Mouse (Mus musculus) testis, adult 10 weeks (tissue): ENCODE results near the gene Ankrd53. TPM values are rescaled to one million over a fixed set of nuclear protein-coding genes. Genes with fewer than 3 reads are reported as not detected.

Source experiments
- polyA plus RNA-seq: library from polyadenylated mRNA; stranded (reverse); fragments of 350-450 nt; fragmentation: Illumina TruSeq; extraction: RNeasy Lipid Tissue Mini Kit (QIAGEN cat#74804); gene quantifications from one replicate; pipeline ENCODE4 v1.2.3, GENCODE M21; 2014; ENCODE audit warnings: low read depth, low replicate concordance

Gene Ankrd53
- polyA plus RNA-seq, result 15.4 TPM

GRCm38 (mm10) chr6:83762344-83762743, at the start of gene Ankrd53:
Gene Ankrd53 (plus strand): TSS chr6:83762644.

DNA sequence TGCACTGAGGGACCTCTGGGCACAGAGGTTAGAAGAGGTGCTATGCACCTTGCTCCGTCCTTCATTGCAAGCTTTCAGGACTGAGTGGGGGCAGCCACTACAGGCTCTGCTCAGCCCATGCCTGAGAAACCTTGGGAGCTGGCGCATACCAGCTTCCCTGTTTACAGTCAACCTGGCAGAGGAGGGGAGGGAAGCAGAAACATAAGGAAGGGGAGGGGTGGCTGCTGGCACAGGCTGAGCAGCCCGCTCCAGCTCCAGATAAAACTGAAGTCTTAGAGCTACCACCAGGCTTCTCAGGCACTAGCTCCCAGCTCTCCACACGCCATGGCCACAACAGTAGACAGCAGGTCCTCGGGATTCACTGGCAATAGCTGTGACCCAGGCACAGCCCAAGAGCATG, 19.7 kb upstream of the Ankrd53 start, which contains the start of gene Atp6v1b1:
Atp6v1b1 (plus strand) TSS at position 230 of the 400 bp plus-strand sequence.

GRCm38 (mm10) chr6:83775638-83776293, 13.3 kb downstream of the Ankrd53 start, which contains the start of gene Tex261:
Gene Tex261 (minus strand): TSS chr6:83775813.

DNA sequence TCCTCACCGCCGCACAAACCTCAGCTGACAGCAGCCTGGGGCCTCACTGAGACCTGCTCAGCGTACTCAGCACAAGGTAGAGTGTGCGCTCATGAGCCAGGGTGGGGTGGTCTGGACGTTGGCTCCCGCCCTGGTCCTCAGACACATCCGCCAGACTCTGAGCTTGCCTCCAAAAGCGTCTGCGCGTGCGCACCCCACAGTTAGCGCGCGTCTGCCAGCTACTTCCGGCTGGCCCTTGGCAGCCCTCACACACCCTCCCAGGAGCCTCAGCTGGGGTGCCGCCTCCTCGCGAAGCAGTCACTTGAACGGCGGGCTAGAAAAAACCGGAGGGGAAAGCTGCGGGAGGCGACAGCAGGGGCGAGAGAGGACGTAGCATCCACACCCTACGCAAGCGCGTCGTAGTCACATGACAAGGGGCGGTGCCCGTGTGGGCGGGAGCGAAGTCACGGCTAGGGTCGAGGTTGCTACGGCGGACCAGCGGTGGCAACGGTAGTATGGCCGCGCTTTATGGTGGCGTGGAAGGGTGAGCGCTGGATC, 32.4 kb downstream of the Ankrd53 start, which contains the start of gene Nagk:
Nagk (plus strand) TSS at position 223 of the 537 bp plus-strand sequence.

Other genes with a start within 250 kb of the Ankrd53 start
- 130 TPM for gene Actg2, start 226.4 kb upstream of the Ankrd53 start, polyA plus RNA-seq
- gene Stambp, start 189.9 kb upstream of the Ankrd53 start, polyA plus RNA-seq, result 140 TPM
- gene Clec4f, start 106.5 kb upstream of the Ankrd53 start, polyA plus RNA-seq, result not detected
- not detected for gene Cd207, start 84.8 kb upstream of the Ankrd53 start, polyA plus RNA-seq
- not detected for gene Vax2, start 51.4 kb upstream of the Ankrd53 start, polyA plus RNA-seq
- gene Atp6v1b1, start 19.7 kb upstream of the Ankrd53 start, polyA plus RNA-seq, result 3.1 TPM
- gene Tex261, start 13.2 kb downstream of the Ankrd53 start, polyA plus RNA-seq, result 11.0 TPM
- gene Nagk, start 32.3 kb downstream of the Ankrd53 start, polyA plus RNA-seq, result 18.6 TPM
- gene Paip2b, start 69.1 kb downstream of the Ankrd53 start, polyA plus RNA-seq, result 54.5 TPM
- 146 TPM for gene Zfp638, start 104.5 kb downstream of the Ankrd53 start, polyA plus RNA-seq
- gene Dysf, start 245.9 kb downstream of the Ankrd53 start, polyA plus RNA-seq, result 0.15 TPM